Mouse (Mus musculus): ENCODE measurements at regions not wholly inside any gene's neighbourhood (a gene's known extent, or its start where the extent isn't known, plus 50 kb on each side); places are given as distances from the start of the nearest gene placed in this dataset.

DNA sequence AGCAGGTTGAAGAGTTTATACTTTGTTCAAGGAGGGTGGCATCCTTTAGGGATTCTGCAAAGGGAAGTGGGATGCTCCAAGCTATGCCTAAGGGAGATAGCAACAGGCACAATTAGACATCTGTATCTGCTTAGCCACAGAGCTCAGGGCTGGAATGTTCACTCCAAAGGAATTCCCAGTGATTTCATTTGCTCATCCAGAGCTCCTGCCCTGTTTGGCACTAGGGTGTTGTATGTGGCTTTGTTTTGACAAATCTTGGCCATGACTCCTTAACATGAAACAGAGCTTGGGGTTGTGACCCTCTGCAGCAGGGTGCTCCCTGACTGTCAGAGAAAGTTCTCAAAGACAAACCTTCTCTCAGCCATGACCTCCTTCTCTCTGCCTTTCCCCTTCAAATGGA, 194.8 kb upstream of the 1810046K07Rik start:
- no peak for DNase-seq

DNA sequence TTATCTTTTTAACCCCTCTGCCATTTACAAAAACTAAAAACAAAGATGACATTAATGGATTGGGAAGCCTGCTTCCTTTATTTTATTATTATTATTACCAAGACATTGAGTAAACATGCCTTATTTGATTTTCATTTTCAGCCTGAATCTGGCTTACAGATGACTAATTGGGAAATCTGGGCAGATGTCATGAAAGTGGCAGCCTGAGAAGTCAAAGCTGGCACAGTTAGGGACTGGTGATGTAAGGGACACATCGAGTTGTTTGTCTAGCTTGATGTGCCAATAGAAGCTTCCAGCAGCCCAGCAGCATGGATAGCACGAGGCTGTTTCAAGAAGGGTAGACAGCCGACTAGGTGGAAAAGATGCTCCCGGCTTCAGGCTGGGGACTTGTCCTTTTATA, 197.2 kb upstream of the 1810046K07Rik start:
- no peak for DNase-seq

DNA sequence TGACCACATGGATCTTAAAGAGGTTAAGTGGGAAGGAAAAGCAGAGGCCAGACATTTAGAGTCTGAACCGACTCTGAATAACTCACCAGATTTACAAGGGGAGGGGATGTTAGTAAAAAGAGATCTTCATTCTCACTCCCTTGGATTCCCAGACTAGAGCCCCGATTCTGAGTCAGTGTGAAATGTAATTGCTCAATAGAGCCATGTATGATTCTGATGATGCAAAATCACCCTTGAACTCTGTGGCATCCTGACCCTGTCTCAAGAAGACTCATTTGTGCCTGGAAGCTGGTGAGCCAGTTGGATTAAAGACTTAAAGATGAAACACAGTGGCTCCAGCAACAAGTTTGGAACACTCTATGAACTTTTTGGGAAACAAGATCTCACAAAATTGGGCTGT, 210.2 kb upstream of the 1810046K07Rik start:
- no peak for DNase-seq

- no peak for DNase-seq
Observed at GRCm38 (mm10) chr9:51541940-51542339, 213.2 kb upstream of the 1810046K07Rik start.

- DNase-seq: no peak
Observed at GRCm38 (mm10) chr9:51572040-51572439, 193.1 kb upstream of the Arhgap20 start.

- DNase-seq: no peak
Observed at GRCm38 (mm10) chr9:51581601-51582000, 183.5 kb upstream of the Arhgap20 start.

- DNase-seq: no peak
Observed at GRCm38 (mm10) chr9:51593707-51594106, 171.4 kb upstream of the Arhgap20 start.

- DNase-seq: no peak
Observed at GRCm38 (mm10) chr9:51598706-51599105, 166.4 kb upstream of the Arhgap20 start.

DNA sequence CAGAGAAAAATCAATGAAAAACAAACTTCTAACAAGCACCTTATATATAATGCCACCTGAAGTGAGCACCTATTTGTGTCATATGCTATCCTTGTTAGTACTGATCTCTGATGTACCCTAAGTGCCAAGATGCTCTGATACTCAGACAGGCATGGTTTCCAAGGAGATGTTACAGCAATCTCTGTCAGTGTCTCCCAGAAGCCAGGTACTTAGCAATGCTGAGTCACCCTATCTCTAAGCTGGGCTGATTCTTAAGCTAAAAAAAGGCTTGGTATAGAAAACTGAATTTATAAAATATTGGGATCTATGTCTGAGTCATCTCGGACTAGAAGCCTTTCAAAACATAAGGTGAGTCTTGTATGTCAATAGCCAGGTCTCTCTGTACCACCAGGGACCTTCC, 157.0 kb upstream of the Arhgap20 start:
- DNase-seq: no peak

DNA sequence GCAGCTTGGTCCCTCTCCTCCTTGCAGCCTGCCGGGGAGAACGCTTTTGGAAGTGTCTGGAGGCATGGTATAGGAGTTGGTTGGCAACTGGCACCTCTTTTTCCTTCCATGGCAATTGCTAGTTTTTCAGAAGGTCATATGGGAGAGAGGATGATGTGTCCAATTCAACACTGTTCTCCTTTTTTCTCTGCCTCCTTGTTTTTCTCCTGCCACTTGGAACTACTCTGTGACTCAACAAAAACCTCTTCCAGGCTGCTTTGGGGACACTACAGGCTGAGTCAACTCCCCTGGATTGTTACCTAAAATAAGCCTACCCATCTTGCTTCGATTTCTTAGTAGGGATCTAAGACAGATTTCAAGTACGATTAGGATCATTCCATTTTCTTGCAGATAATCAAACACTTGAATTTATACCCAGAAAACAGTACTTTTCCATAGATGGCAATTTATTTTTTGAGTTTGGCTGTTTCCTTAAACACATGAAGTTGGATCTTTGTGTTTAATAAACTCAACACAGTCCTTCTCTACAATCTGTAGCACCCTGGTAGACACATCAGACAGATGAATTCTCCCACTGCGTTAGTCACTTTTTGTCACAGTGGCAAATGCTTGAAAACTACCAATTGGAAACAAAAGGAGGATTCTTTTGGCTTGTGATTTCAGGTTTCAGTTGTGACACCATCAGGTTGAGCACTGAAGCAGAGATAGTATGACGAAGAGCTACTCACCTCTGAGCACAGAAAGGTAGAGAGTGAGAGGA, 156.3 kb upstream of the Arhgap20 start:
- DNase-seq: no peak

DNA sequence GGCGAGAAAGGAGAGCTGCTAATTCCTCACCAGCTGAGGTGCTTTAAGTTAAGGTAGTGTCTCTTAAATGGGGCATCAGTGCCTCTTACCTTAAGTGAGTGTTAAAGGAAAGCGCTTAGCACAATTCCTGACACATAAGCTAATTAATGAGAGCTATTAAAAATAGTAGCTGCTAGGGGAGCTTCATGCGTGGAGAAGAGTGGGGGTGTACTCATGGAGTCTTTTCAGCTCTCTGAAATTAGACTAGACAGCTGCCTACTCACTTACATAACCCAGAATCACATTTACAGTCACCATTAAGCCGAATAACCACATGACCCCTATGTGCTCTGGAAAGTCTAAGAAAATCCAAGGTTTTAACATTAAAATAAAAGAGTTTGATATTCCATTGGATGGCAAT, 139.0 kb upstream of the Arhgap20 start:
- no peak for DNase-seq

DNA sequence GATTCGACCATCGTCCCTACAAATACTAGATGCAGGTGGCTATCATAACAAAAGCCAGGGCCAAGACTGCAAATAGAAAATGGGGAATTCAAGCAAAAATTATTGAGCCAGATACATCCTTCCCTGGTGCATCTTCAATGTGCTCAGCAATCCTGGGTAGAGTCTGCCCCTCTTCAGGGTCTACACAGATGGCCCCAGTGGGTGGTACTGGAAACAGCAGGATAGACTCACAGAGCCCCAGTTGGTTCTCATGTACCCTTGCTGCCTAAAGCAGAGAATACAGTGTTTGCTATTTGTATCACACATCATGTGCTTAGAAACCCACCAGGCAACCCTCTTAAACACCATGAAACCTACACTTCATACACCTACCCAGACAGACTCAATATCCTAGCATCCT, 129.0 kb upstream of the Arhgap20 start:
- DNase-seq: no peak

- no peak for DNase-seq
Observed at GRCm38 (mm10) chr9:51636559-51637127, 128.5 kb upstream of the Arhgap20 start.

DNA sequence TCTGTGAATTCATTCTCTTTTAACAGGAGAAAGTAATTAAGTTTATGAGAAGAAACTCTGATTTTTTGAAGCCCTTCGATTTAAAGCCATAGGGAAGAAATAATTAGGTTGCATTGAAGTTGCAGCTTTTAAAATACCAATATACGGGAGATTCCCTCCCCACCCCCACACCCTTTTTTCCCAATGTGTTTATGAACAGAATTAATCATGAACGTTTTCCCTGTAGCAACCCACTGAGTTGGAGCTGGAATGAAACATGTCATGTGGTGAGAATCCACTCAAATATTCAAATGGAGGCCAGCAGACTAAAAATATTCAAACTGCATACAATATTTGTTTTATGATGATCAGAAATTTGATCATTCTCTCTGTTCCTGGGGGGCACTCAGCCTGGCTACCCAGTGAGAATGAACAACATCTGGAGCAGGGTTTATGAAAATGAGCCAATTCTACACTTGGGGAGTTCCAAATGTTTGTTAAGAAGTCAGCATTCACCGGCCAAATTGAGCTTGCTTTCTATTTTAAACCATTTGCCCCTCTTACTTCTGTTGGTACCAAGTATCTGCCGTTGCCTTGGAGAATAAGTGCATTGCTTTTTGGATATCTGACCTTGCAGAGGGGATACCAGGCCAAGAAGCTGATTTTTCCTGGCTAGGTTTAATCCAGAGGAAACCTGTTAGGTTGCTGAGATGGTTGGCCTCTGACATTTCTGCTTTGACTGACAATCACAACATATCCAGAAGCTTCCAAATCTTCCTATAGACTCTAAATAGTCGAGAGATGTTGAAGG, 127.8 kb upstream of the Arhgap20 start:
- no peak for DNase-seq

- DNase-seq: no peak
Observed at GRCm38 (mm10) chr9:51641706-51642105, 123.4 kb upstream of the Arhgap20 start.

DNA sequence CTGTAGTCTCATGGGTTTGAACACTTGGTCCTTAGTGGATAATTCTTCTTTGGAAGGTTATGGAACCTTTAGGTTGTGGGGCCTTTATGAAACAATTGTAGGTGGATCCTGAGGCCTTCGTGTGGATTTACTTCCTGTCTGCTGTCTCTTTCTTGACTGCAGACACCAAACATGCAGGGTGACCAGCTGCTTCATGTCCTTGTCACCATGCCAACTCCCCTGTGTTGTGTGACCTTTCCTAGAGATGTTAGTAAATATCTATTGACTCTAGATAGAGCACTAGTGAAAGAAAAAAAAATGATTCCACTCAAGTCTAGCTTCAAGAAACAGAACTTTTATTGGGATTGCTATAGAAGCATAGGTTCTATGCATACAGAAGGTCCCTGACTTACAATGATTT, 119.7 kb upstream of the Arhgap20 start:
- no peak for DNase-seq

GRCm38 (mm10) chr9:51653376-51654292, 111.5 kb upstream of the Arhgap20 start:
- DNase-seq: no peak

GRCm38 (mm10) chr9:51654645-51655044, 110.5 kb upstream of the Arhgap20 start:
- no peak for DNase-seq

DNA sequence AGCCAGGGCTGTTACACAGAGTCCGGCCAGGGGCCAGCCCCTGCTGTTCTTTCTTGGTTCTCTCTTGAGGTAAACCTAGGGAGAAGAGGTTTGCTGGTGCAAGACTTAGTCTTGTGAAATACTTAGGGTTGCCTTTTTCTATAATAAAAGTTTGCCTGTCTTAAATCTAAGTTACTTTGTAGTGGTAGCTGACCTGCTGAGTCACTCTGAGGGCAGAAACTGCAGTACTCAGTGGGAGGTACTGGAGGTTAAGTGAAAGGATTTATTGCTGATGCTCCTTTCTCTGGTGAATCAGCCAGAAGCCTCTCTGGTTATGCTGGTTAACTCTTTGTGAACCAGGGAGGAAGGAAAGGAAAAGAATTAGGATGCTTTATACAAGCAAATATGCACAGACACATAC, 107.3 kb upstream of the Arhgap20 start:
- no peak for DNase-seq

GRCm38 (mm10) chr9:51660908-51661874, 103.9 kb upstream of the Arhgap20 start:
- DNase-seq: no peak

DNA sequence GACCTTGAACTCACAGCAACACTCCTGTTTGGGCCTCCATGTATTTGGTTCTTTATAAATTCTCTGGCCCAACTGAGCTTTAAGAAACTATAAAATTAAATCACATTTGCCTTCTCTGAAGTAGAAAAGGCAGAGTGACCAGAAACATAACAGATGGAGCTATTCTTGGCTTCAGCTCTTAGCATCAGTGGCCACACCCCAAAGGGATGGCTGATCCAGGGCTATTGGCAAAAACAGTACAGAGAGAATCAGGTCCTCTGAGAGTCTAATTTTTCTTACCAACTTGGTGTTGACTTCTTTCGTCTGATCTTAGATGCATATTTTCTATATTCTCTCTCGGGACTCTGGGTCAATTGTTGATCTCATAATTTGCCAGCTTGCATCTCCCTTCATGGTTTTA, 103.2 kb upstream of the Arhgap20 start:
- no peak for DNase-seq

DNA sequence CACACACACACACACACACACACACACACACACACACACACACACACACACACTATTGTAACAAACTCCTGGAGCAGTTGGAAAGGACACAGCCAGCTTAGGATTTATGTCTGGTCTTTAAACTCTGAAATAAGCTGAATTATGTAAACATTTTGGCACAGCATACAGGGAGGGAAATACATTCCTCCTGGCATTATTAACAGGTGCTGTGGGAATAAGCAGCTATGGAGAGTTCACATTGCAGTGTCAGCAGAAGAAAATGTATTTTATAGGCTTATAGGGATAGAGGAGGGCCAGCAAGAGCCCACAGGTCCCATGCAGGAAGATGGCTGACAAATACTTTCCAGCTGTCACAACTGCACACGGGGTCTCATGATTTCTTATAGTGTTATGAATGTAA, 100.8 kb upstream of the Arhgap20 start:
- no peak for DNase-seq

All from thymus, postnatal 36 days (tissue).